Mouse (Mus musculus) frontal cortex, postnatal 14 days (tissue): ENCODE measurements around the gene Agpat2.

Experiments used
- DNase-seq, 2 experiments: peaks; one replicate each; pipeline ENCODE4 v3.0.0; 2022; ENCODE audit warnings: low spot score in 2 of 2

Gene Agpat2

GRCm38 (mm10) chr2:26595725-26596435 lies 8.3 kb downstream of the Agpat2 start:
- DNase-seq = no peak

DNA sequence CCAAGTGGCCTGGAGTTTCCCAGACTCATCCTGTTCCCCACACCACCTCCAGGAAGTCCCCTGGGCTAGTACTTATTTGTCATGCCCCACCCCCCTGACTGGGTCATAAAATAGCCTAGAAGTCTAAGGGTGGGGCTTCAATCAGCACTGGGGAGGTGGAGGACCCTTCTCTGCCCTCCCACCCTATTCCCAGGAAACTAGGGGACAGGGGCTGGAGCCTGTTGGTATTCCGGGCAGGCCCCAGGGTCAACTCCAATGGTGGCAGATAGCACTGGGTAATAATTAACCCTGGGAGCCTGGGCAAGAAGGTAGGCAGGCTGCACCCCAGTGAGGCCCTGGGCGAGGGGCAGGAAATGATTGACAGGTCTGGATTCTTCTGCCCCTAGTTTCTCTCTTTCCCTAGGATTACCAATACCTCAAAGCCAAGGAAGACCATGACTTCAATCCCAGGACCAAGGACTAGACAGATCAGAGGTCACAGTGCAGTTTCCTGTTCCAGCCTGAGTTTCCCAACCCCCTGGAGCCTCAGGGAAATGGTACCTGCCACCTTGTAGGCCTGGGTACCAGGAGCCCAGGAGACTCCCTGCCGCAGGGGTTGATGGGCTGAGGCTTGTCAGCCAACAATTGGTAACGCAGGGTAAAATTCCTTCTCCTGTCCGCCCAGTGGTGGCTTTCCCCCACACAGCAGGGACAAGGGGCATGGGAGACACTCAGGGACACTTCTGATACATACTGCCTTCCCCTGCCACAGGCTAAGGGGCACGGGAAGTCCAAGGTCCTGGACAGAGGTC lies 9.1 kb downstream of the Agpat2 start:
- DNase-seq = no peak

- no peak for DNase-seq
Observed at GRCm38 (mm10) chr2:26594461-26594933, 9.7 kb downstream of the Agpat2 start.

DNA sequence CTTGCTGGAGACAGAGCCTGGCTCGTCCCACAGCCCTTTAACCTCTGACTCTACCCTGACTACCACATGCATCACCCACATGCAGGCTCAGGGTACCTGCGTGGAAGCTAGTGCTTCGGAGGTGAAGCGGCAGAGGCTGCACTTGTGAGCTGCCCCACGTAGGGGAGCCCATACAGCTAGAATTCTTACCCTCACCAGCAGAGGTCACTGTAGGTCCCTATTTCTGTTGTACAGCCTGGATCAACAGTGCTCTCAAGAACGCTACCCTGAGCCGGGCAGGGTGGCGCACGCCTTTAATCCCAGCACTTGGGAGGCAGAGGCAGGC lies 10.2 kb downstream of the Agpat2 start:
- DNase-seq = no peak

DNA sequence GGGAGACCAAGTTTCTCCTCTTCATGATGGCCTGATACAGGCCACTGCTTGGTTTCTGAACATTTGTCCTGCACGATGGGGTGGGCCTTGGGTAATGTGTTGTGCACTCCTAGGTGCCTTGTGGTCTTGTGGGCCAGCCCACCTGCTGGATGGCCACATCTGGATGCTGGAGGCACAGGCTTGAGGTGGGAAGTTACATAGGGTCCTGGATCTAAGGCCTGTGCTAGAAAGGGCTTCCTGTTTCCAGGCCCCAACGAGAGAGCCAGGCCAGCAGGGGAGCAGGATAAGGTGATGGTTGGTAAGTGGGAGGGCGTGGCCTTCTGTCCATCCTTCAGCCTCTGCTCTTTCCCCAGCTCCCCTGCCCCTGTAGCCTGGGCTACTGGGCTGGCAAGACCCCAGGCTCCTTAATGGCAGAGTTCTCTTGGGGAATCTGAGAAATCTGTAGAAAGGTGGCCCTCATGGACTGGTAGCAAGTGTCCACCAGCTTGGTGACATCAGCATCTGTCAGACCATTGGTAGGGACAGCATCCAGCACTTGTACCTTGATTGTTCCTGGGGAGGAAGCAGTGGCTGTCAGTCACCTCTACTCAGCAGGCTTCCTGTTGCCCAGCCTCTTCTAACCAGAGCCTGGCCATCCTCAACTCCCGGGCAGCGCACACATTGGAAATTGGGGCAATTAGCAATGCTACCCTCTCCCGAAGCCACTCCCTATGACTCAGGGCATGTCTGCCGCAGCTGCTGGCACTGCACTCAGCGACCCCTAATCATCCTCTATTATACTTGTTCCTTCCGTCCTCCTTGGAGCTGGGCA lies 10.8 kb downstream of the Agpat2 start:
- no peak for DNase-seq

DNA sequence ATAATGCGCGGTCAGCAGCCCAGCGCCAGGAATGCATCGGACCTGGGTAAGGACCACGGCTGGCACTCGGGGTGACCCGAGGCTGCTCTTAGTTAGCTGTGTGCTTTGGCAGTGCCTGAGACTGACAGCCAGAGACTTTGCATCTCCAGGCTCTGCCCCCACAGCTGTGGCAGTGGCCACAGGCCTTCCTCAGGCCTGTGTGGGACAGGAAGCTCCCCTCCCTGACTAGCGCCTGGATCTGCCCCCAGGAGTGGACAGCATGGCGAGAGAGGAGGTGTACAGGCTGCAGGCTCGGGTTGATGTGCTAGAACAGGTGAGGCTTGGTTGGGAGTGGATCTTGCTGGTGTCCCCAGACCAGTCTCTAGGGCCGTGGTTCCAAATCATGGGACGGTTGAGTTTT lies 12.8 kb downstream of the Agpat2 start:
- DNase-seq = no peak

GRCm38 (mm10) chr2:26590962-26591361 lies 13.3 kb downstream of the Agpat2 start:
- no peak for DNase-seq

DNA sequence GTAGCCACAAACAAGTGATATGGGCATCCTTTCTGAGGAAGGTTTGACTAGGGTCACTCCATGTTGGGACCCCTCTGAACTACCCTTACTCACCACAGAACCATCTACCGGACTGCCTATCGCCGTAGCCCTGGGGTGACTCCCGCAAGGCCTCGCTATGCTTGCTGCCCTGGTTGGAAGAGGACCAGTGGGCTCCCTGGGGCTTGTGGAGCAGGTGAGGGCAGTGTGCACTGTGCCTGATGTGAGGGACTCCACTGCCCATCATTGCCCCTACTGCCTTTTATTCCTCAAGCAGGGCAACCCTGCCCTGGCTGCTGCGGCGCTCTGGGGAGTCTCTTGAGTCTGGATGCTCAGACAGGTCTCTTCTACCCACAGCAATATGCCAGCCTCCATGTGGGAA lies 13.9 kb downstream of the Agpat2 start:
- no peak for DNase-seq

DNA sequence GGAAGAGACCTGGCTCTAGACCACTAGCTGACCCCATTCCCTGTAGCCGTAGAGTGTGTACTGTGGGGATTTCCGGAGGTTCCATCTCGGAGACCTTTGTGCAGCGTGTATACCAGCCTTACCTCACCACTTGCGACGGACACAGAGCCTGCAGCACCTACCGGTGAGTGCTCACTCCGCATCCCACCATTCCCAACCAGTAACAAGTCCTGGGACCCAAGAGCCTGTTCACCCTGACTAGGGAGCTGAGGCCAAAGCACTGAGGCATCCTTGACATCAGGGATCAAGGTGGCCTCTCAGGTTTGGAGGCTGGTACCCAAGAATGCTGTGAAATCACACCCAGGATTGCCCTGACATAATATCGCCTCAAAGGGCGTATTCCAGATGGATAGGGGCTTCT lies 14.9 kb downstream of the Agpat2 start:
- DNase-seq = no peak

DNA sequence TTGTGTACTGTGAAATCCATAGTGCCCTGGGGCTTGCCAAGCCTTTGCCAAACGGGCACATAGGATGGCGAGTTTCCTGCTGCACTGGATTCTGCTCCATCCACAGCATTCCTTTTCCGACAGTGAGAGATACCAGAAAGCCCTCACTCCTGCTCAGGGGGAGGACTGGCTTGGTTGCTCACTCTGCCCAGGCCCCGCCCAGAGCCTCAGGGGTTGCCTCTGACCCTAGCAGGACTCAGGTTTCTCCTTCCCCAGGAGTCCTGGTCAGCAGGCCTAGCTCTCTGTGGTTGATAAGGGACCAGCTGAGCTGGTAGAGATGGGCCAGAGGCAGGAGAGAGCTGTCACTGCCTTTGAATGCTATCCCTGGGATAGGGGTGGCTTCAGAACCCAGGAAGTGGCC lies 15.6 kb downstream of the Agpat2 start:
- no peak for DNase-seq

DNA sequence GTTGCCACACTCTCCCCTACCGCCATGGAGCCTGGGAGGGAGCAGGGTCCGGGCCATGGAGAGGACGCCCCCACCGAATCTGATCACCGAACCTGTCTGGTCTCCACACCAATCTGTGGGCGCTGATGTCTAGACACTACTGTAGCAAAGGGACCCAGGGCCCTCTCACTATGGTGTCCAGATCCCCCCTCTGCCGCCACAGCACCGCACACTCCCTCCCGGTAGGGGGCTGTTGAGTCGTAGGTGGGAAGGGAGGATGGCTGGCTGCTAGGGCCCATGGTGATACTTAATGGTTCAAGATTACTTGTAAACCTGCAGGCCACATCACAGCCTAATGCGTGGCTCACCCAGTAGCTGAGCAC lies 17.2 kb downstream of the Agpat2 start:
- DNase-seq = no peak

DNA sequence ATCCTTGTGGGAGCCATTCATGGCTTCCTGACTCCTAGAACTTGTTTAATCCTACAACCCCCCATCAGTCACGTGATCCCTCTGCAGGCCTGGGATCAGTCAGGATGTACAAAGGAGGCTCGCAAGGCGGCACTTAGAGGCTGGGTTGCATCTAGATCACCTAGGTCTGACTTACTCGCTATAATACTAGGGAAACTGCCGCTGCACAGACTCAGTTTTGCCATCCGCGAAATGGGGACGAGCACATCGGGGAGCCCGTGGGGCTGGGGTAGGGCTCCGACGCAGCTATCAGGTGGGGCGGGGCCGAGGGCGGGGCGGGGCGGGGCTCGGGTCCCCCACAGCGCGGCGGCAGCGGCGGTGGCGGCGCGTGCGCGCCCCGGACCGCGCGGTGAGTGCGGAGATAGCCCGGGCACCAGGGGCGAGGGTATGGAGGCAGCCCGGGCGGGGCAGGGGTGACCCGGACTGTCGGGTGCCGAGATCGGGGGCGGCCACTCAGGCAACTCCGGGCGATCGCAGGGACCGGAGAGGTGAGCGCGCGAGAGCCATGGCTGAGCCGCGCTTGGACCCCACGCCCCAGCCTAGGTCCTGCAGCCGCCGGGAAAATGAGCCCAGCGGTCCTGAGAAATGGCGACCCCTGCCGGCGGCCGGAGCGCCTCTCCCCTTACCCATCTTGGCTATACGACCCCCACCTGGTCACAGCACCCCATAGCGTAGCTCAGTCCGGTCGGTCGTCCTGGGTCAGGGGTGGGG lies 17.7 kb downstream of the Agpat2 start, which contains the start of gene Gm20532:
TSS of gene Gm20532 (plus strand) at position 346 of the 750 bp plus-strand sequence.
- peak; percentile 36 to 55 for DNase-seq

GRCm38 (mm10) chr2:26585713-26586112 lies 18.5 kb downstream of the Agpat2 start:
- DNase-seq = no peak

DNA sequence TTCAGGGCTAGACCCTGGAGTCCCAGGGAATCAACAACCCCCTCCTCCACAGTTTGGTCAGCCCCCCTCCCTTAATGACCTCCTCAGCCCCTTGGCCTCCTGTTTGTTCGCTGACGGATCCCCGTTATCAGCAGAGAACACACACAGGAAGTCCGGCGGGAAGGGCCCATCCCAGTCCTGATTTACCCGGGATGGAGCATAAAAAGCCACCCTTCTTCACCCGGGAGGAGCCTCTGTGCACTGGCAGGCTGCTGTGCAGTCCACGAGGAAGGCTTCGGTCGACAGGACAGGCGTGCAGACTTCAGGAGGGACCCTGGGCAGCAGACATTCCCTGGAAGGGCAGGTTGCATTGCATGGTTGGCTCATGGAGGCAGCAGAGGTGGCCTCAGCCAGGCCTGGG lies 20.6 kb downstream of the Agpat2 start:
- no peak for DNase-seq

- DNase-seq = no peak
Observed at GRCm38 (mm10) chr2:26582741-26583140, 21.5 kb downstream of the Agpat2 start.

- no peak for DNase-seq
Observed at GRCm38 (mm10) chr2:26582203-26582602, 22.0 kb downstream of the Agpat2 start.

DNA sequence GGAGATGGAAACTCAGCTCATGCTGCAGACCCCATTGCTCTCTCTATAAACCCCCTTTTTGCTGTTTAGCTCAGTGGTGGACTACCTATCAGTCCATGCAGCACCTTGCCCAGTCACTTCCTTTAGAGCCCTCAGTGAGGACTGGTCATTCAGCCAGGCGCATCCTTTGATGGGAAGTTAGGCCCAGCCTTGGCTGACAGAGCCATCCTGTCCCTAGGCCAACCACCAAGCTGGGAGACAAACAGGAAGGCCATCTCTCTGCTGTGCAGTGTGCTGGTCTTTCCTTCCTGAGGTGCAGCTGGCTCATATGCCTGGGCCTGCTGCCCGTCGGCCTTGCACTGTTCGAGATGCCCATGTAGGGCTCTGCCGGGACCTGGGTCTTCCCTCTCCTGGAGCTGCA lies 23.5 kb downstream of the Agpat2 start:
- DNase-seq = no peak

DNA sequence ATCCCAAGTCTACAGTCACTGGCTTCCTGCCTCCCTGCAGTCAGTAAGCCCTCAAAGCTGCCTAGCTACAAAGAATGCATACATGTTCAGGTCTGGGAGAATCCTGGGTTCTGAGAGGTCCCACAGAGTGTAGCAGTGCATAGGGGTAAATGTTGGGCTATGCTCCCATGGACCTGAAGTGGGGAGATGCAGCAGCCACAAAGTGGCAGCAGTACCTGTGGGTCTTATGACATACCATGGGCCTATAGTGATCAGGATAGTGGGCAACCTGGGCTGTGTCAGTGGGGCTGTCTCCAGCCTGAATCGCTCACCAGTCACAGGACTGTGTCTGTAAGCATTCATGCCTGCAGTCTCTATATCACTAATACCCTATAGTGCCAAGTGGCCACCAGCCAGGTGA lies 24.5 kb downstream of the Agpat2 start, which contains the start of gene Egfl7:
TSS of gene Egfl7 (plus strand) at position 301 of the 400 bp plus-strand sequence.
- no peak for DNase-seq

DNA sequence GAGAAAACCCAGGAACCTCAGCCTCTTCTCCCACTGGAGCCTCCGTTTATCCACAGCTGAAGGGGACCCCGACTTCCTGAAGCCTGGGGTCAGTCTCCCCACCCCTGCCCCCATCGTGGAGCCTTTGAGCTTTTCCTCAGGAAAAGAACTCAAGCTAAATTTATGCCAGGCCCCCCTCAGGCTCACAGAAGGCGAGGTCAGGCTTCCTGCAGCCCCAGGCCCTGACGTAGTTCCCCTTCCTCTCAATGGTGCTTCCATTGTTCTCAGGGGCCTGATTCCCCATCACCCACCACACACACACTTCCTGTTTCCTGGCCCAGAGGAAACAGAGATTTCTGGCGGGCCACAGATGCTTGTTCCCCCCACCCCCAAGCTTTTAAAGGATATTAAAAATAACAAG lies 25.8 kb downstream of the Agpat2 start:
- DNase-seq = no peak

GRCm38 (mm10) chr2:26576462-26576861 lies 27.8 kb downstream of the Agpat2 start:
- no peak for DNase-seq

GRCm38 (mm10) chr2:26575865-26576264 lies 28.4 kb downstream of the Agpat2 start:
- DNase-seq = no peak

- no peak for DNase-seq
Observed at GRCm38 (mm10) chr2:26575378-26575777, 28.8 kb downstream of the Agpat2 start.
